Mouse (Mus musculus): ENCODE results near the gene Clca2. TPM values are rescaled to one million over a fixed set of nuclear protein-coding genes. Genes with fewer than 3 reads are reported as not detected.

The Clca2 gene
- polyA plus RNA-seq, 1 experiment from 2014 or later: not detected

DNA sequence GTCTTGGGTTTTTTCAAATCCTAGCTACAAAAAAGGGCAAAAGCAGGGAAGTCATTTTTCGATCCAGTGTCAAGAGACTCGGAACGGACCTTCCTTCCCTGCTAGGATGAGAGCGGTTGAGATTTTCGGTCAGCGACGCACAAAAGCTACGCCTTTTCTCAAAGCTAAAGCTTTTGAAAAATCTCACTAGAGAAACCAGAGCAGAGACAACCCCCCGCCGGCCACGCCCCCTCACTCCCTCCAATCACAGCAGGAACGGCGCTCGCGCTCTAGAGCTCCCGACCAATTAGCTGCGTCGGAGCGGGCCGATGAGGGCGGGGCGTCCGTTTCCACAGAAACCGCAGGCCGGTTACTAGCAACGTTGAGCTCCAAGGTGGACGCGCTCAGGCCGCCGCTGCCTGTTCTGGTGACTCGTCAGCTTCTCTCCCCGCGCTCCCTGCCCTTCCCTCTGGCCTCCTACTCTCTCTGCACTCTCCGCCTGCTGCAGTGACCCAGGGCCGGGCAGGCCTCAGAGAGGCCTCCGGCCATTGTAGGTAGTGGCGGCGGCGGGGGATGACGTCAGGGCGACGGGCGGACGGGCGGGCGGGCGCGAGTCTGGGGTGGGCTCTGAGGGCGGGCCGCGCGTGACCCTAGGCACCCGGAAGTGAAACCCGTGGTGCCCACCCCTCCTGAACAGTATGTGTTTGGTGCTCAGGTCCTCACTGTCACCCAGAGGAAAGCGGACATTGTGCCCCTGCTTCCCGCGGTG is 19.2 kb upstream of the Clca2 start, which contains the start of gene Odf2l:
Odf2l (plus strand) TSS at position 335 of the 748 bp plus-strand sequence.
- WGBS: under 1% methylated on average over 48 of the region's 57 CpGs
- peaks cover 16% of the 10 kb centered on the region for H3K4me1 ChIP-seq
- H3K27ac ChIP-seq (replicated peaks): peak within 1 kb of the TSS; percentile 99
- peak; percentile 99 for ATAC-seq (ENCODE audit: low FRiP score)
- H3K9ac ChIP-seq (replicated peaks): peak within 1 kb of the TSS; percentile 87
- no peaks in the 10 kb centered on the region for H3K36me3 ChIP-seq
- peak within 1 kb of the TSS; percentile 79 for H3K4me3 ChIP-seq (replicated peaks)
- H3K4me2 ChIP-seq: peak within 1 kb of the TSS; percentile 80
- no peaks in the 10 kb centered on the region for H3K27me3 ChIP-seq (replicated peaks)
- no peaks in the 10 kb centered on the region for H3K9me3 ChIP-seq (replicated peaks)

- peak overlapping the region; percentile 79 for H3K4me3 ChIP-seq (replicated peaks)
- no peaks in the 10 kb centered on the region for H3K36me3 ChIP-seq
- peak overlapping the region; percentile 62 for H3K9ac ChIP-seq (replicated peaks)
- 79% methylated on average over 10 of the region's 10 CpGs for WGBS
- no peaks in the 10 kb centered on the region for H3K9me3 ChIP-seq (replicated peaks)
- peak overlapping the region; percentile 80 for H3K4me2 ChIP-seq
- H3K27me3 ChIP-seq (replicated peaks): no peaks in the 10 kb centered on the region
- H3K27ac ChIP-seq (replicated peaks): peak overlapping the region; percentile 99
- peaks cover 16% of the 10 kb centered on the region for H3K4me1 ChIP-seq
- no peak for ATAC-seq (ENCODE audit: low FRiP score)
Measured at GRCm38 (mm10) chr3:145117637-145118036, 18.4 kb upstream of the Clca2 start.

- H3K4me1 ChIP-seq: peaks cover 16% of the 10 kb centered on the region
- H3K4me3 ChIP-seq (replicated peaks): no peak overlapping the region
- no peaks in the 10 kb centered on the region for H3K36me3 ChIP-seq
- H3K4me2 ChIP-seq: no peak overlapping the region
- no peak overlapping the region for H3K27ac ChIP-seq (replicated peaks)
- no peaks in the 10 kb centered on the region for H3K9me3 ChIP-seq (replicated peaks)
- H3K9ac ChIP-seq (replicated peaks): no peak overlapping the region
- H3K27me3 ChIP-seq (replicated peaks): no peaks in the 10 kb centered on the region
- no peak for ATAC-seq (ENCODE audit: low FRiP score)
- WGBS: 97% methylated on average over 2 of the region's 2 CpGs
Measured at GRCm38 (mm10) chr3:145115169-145115568, 15.9 kb upstream of the Clca2 start.

- Histone ChIP-seq H3K9me3 (replicated peaks) (no peaks in the 10 kb centered on the region), H3K27me3 (replicated peaks) (no peaks in the 10 kb centered on the region), H3K4me3 (replicated peaks) (no peak overlapping the region), H3K4me2 (no peak overlapping the region), H3K4me1 (no peaks in the 10 kb centered on the region), H3K36me3 (no peaks in the 10 kb centered on the region), H3K27ac (replicated peaks) (no peak overlapping the region), H3K9ac (replicated peaks) (no peak overlapping the region)
- no peak for ATAC-seq (ENCODE audit: low FRiP score)
- 72% methylated on average over 5 of the region's 5 CpGs for WGBS
Measured at GRCm38 (mm10) chr3:145105773-145106504, 6.7 kb upstream of the Clca2 start.

- Histone ChIP-seq H3K9me3 (replicated peaks) (no peaks in the 10 kb centered on the region), H3K27ac (replicated peaks) (no peak overlapping the region), H3K9ac (replicated peaks) (no peak overlapping the region), H3K27me3 (replicated peaks) (no peaks in the 10 kb centered on the region), H3K4me2 (no peak overlapping the region), H3K36me3 (no peaks in the 10 kb centered on the region), H3K4me3 (replicated peaks) (no peak overlapping the region), H3K4me1 (no peaks in the 10 kb centered on the region)
- no peak for ATAC-seq (ENCODE audit: low FRiP score)
- 80% methylated on average over 5 of the region's 5 CpGs for WGBS
Measured at GRCm38 (mm10) chr3:145105076-145105772, 6.0 kb upstream of the Clca2 start.

- WGBS: 69% methylated on average over 5 of the region's 5 CpGs
- H3K4me3 ChIP-seq (replicated peaks): no peak overlapping the region
- H3K9ac ChIP-seq (replicated peaks): no peak overlapping the region
- no peak overlapping the region for H3K27ac ChIP-seq (replicated peaks)
- H3K27me3 ChIP-seq (replicated peaks): no peaks in the 10 kb centered on the region
- no peaks in the 10 kb centered on the region for H3K9me3 ChIP-seq (replicated peaks)
- no peaks in the 10 kb centered on the region for H3K36me3 ChIP-seq
- ATAC-seq (ENCODE audit: low FRiP score): no peak
- H3K4me1 ChIP-seq: no peaks in the 10 kb centered on the region
- no peak overlapping the region for H3K4me2 ChIP-seq
Measured at GRCm38 (mm10) chr3:145103770-145104169, 4.5 kb upstream of the Clca2 start.

DNA sequence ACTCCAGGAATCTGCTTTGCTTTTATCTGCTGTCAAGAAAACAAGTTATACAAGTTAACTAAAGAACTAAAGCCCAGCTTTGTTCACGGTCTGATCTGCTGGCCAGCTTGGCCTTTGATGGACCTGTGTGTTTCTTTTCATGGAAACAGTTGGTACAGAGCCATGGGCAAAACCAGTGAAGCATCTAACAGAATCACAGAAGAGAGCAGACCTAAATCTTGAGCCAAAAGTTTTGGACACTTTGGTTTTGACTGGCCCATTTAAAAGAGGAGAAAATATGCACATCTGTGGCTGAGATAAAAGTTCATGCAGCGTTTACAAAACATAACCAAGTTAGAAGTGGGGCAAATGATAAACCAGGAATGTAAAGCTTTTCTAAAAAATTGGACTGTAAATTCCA is 4.1 kb upstream of the Clca2 start:
- ATAC-seq (ENCODE audit: low FRiP score): no peak
- WGBS: 76% methylated on average over 2 of the region's 2 CpGs
- Histone ChIP-seq H3K4me3 (replicated peaks) (no peak overlapping the region), H3K36me3 (no peaks in the 10 kb centered on the region), H3K27ac (replicated peaks) (no peak overlapping the region), H3K27me3 (replicated peaks) (no peaks in the 10 kb centered on the region), H3K4me1 (no peaks in the 10 kb centered on the region), H3K4me2 (no peak overlapping the region), H3K9me3 (replicated peaks) (no peaks in the 10 kb centered on the region), H3K9ac (replicated peaks) (no peak overlapping the region)

DNA sequence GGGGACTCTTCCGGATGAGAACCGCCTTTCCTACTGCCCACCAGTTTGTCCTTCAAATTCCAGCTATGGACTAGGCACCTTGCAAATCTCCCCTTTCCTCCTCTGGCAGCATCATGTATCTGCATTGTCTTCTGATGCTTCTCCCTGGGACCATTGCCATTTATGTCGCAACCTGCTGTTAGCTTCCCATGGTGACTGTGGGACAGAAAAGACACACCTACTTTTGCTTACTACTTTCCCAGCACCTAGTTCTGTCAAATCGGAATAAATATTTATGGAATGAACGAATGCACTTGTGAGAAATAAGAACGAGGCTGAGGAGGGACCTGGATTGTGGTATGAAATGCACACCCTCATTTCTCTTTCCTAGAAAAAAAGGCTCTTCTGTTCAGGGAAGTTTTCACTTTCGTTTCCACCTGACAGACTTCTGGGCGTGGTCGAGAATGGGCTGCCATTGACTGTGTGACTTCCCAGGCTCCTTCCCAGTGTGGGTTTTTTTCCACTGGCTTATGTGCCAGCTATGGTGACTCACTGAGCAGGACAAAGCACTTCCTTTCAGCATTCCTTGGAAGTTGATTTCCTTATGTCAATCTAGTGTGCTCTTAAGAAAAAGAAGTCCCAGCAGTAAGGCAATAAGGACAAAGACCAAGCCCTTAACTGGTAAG is 2.8 kb upstream of the Clca2 start:
- Histone ChIP-seq H3K9ac (replicated peaks) (no peak overlapping the region), H3K27ac (replicated peaks) (no peak overlapping the region), H3K9me3 (replicated peaks) (no peaks in the 10 kb centered on the region), H3K27me3 (replicated peaks) (no peaks in the 10 kb centered on the region), H3K4me3 (replicated peaks) (no peak overlapping the region), H3K36me3 (no peaks in the 10 kb centered on the region), H3K4me1 (no peaks in the 10 kb centered on the region), H3K4me2 (no peak overlapping the region)
- no peak for ATAC-seq (ENCODE audit: low FRiP score)
- WGBS: 85% methylated on average over 9 of the region's 9 CpGs

DNA sequence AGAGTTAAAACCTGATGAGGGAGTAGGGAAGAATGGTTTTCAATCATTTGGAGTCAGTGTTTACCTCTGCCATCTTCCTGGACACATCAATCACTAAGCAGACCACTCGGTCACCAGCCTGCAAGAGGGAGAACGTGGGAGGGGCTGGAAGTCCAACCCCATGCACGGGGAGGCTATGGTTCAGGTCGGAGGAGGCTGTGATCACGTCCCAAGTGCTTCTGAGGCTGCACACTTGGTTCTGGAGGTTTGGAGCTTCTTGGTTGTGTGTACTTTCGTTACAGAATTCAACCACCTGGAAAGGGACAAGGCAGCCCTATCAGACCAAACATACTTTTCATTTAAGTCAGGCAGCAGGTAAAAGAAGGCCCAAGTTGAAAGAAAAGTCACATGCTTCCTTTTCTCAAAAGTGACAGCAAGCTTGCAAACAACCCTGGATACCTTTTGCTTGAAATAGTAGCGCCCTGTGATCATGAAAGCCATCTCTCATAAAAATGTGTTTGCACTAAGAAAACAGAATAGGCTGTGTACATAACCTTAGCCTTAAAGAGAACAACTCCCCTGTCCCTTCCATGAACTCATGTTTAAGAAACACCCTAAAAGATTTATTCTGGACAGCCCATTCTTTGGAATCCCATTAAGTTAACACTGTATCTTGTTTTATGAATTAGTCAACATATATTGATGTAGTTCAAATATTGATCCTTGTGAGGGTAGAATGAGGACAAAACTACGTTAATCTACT is 11.2 kb downstream of the Clca2 start:
- no peaks in the 10 kb centered on the region for H3K4me1 ChIP-seq
- WGBS: 75% methylated on average over 8 of the region's 8 CpGs
- no peak for ATAC-seq (ENCODE audit: low FRiP score)
- no peak overlapping the region for H3K4me2 ChIP-seq
- no peaks in the 10 kb centered on the region for H3K36me3 ChIP-seq
- H3K9ac ChIP-seq (replicated peaks): no peak overlapping the region
- H3K9me3 ChIP-seq (replicated peaks): no peaks in the 10 kb centered on the region
- no peak overlapping the region for H3K4me3 ChIP-seq (replicated peaks)
- H3K27ac ChIP-seq (replicated peaks): no peak overlapping the region
- H3K27me3 ChIP-seq (replicated peaks): no peaks in the 10 kb centered on the region

- no peak overlapping the region for H3K4me2 ChIP-seq
- H3K27ac ChIP-seq (replicated peaks): no peak overlapping the region
- H3K9ac ChIP-seq (replicated peaks): no peak overlapping the region
- 94% methylated on average over 14 of the region's 14 CpGs for WGBS
- H3K9me3 ChIP-seq (replicated peaks): no peaks in the 10 kb centered on the region
- H3K36me3 ChIP-seq: no peaks in the 10 kb centered on the region
- no peaks in the 10 kb centered on the region for H3K27me3 ChIP-seq (replicated peaks)
- no peaks in the 10 kb centered on the region for H3K4me1 ChIP-seq
- no peak overlapping the region for H3K4me3 ChIP-seq (replicated peaks)
- ATAC-seq (ENCODE audit: low FRiP score): no peak
Measured at GRCm38 (mm10) chr3:145086180-145086579, 13.1 kb downstream of the Clca2 start.

GRCm38 (mm10) chr3:145083081-145083480 is 16.2 kb downstream of the Clca2 start:
- no peak for ATAC-seq (ENCODE audit: low FRiP score)
- H3K4me2 ChIP-seq: no peak overlapping the region
- WGBS: 94% methylated on average over 1 of the region's 1 CpGs

More at GRCm38 (mm10) chr3:145083081-145083480, 16.2 kb downstream of the Clca2 start:
- H3K4me1 ChIP-seq: no peaks in the 10 kb centered on the region
- H3K4me3 ChIP-seq (replicated peaks): no peak overlapping the region
- no peaks in the 10 kb centered on the region for H3K36me3 ChIP-seq
- H3K9ac ChIP-seq (replicated peaks): no peak overlapping the region
- no peaks in the 10 kb centered on the region for H3K9me3 ChIP-seq (replicated peaks)
- no peaks in the 10 kb centered on the region for H3K27me3 ChIP-seq (replicated peaks)
- no peak overlapping the region for H3K27ac ChIP-seq (replicated peaks)
